Mouse (Mus musculus) heart, embryonic 12.5 days (tissue): ENCODE results near the gene Snx27. TPM values are rescaled to one million over a fixed set of nuclear protein-coding genes. Genes with fewer than 3 reads are reported as not detected.

Experiments used
- ATAC-seq: fragments of 200-750 bp; cut with Nextera tagmentation; 2 replicates; pipeline ENCODE4 v1.8.0; 2017; ENCODE audit warnings: moderate TSS enrichment, moderate library complexity; ENCODE audit not compliant: insufficient number of reproducible peaks, low FRiP score
- H3K27ac ChIP-seq: fragments of 300-500 bp; sonication (generic); 2 replicates; pipeline ENCODE4 v1.5.1; 2016; ENCODE audit warnings: mild to moderate bottlenecking, moderate library complexity; ENCODE audit not compliant: poor library complexity, severe bottlenecking
- H3K27me3 ChIP-seq: fragments of 300-500 bp; sonication (generic); replicated peaks from 2 replicates; pipeline ENCODE4 v1.6.1; 2016; ENCODE audit warnings: mild to moderate bottlenecking, moderate library complexity
- H3K36me3 ChIP-seq: fragments of 300-500 bp; sonication (generic); 2 replicates; pipeline ENCODE4 v1.6.1; 2016; ENCODE audit warnings: mild to moderate bottlenecking, moderate library complexity
- H3K4me1 ChIP-seq: fragments of 300-500 bp; sonication (generic); replicated peaks from 2 replicates; pipeline ENCODE4 v1.6.1; 2016; ENCODE audit warnings: mild to moderate bottlenecking
- H3K4me2 ChIP-seq: fragments of 300-500 bp; sonication (generic); 2 replicates; pipeline ENCODE4 v1.6.1; 2016; ENCODE audit warnings: mild to moderate bottlenecking, moderate library complexity
- H3K4me3 ChIP-seq: fragments of 300-500 bp; sonication (generic); 2 replicates; pipeline ENCODE4 v1.5.1; 2016; ENCODE audit warnings: mild to moderate bottlenecking
- H3K9ac ChIP-seq: fragments of 300-500 bp; sonication (generic); 2 replicates; pipeline ENCODE4 v1.6.1; 2016; ENCODE audit warnings: mild to moderate bottlenecking, moderate library complexity
- H3K9me3 ChIP-seq: fragments of 300-500 bp; sonication (generic); replicated peaks from 2 replicates; pipeline ENCODE4 v1.6.1; 2016; ENCODE audit warnings: mild to moderate bottlenecking, moderate library complexity
- WGBS: fragments of 180-500 bp; shearing (Covaris S2); methylation state at CpG from one replicate; pipeline ENCODE4 v1.1.7; 2016; 5-methylcytosine and 5-hydroxymethylcytosine counted together
- polyA plus RNA-seq: library from polyadenylated mRNA; unstranded; fragments of >200 nt; fragmentation: Nextera tagmentation; extraction: Ambion mirVana; gene quantifications from 2 replicates; pipeline ENCODE4 v1.2.1, GENCODE M21; 2016

Gene Snx27
- polyA plus RNA-seq, 1 experiment from 2014 or later, result 40.3 TPM

DNA sequence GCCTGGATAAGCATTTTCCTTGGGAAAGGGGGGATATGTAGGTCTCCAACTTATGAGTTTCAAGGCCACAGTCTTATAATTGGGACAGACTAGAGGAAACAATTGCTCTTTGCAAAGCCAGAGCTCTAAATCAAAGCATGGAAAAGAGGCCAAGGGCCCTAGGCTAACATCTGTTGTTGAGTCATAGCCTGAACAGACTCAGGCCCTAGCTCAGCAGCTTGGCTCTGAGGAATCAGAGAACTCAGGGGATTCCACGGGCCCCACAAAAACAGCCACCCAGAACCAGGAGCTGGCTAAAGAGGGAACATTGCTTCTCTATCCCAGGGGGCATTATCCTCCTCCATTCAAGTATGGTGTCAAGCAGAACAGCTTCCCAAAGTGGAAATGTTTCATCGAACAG, 28.1 kb upstream of the Snx27 start:
- Histone ChIP-seq H3K9me3 (peaks cover 3% of the 10 kb centered on the region; the same call in 1 of the 2 replicates), H3K36me3 (0 out of 2 replicates have a peak, but pooled peaks cover 4% of the 10 kb centered on the region), H3K27ac (no peak overlapping the region), H3K9ac (no peak overlapping the region), H3K4me1 (peaks cover 23% of the 10 kb centered on the region), H3K4me3 (no peak overlapping the region), H3K4me2 (no peak overlapping the region), H3K27me3 (no peaks in the 10 kb centered on the region)
- ATAC-seq, result no peak
- 87% methylated on average over 2 of the region's 2 CpGs for WGBS

DNA sequence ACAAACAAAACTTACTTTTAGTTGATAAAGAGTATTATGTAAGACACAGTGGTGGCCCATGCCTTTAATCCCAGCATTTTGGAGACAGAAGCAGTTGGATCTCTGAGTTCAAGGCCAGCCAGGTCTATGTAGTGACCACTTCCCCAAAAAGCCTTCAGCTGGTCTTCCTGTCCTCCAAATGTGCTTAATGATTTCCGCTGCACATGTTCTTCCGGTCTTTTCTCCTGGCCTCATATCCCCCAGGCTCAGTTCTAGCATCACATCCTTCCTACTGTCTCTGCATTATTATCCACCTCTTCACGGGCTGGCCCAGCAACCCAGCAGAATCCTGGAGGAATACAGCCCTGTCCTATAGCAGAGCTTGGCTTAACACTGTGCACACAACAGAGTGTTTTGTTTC, 27.1 kb upstream of the Snx27 start:
- Histone ChIP-seq H3K27me3 (no peaks in the 10 kb centered on the region), H3K9me3 (peaks cover 3% of the 10 kb centered on the region; the same call in 1 of the 2 replicates), H3K27ac (no peak overlapping the region), H3K4me3 (no peak overlapping the region), H3K36me3 (no peaks in the 10 kb centered on the region), H3K4me2 (no peak overlapping the region), H3K4me1 (peaks cover 23% of the 10 kb centered on the region), H3K9ac (no peak overlapping the region)
- no peak for ATAC-seq
- WGBS, result 91% methylated on average over 3 of the region's 3 CpGs

DNA sequence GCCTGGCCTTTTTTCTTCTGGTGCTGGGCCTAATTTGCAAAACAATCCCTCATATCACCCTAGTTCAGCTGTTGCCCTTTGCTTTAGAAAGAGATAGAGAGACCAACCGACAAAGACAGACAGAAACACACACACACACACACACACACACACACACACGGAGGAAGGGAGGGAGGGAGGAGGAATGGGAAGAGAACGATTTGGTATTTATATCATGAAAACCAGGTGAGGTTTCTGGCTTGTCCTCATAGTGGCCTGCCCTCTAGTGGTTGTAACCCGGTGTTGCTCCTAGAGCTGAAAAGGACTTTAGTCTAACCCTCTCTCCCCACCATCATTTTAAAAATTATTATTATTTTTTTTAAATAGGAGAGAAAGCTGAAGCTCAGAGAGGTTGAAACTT, 19.4 kb upstream of the Snx27 start:
- no peak overlapping the region for H3K4me3 ChIP-seq
- WGBS, result 5% methylated on average over 4 of the region's 4 CpGs
- H3K27ac ChIP-seq, result no peak overlapping the region
- no peaks in the 10 kb centered on the region for H3K36me3 ChIP-seq
- ATAC-seq, result no peak
- no peak overlapping the region for H3K4me2 ChIP-seq
- H3K4me1 ChIP-seq, result no peaks in the 10 kb centered on the region
- H3K9ac ChIP-seq, result no peak overlapping the region
- peaks cover under 1% of the 10 kb centered on the region; the same call in 1 of the 2 replicates for H3K9me3 ChIP-seq
- no peaks in the 10 kb centered on the region for H3K27me3 ChIP-seq

DNA sequence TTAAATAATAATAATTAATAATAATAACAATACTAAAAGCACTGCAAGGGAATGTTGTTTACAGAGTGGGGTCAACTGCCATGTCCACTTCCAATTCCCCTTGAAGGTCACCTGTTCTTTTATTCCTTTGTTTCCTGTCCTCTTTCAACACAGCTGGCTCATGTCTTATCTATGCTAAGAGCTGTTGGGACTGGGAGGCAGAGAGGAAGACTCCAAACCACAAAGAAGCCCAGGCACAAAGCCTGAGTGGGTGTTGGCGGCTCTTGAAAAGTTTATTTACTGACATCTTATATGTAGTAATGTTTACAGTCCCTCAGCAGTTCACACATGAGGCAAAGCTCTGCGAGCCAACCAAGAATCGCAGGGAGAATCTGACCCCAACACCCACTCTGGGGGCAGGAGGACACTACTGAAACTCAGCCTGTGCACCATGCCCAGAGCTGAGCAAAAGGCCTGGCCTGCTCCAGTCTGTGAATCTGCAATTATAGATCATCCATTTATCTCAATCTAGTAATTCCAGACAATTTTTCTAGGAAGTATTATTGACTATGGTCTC, 14.8 kb upstream of the Snx27 start:
- ATAC-seq, result no peak
- Histone ChIP-seq H3K27ac (no peak overlapping the region), H3K27me3 (no peaks in the 10 kb centered on the region), H3K4me3 (no peak overlapping the region), H3K36me3 (no peaks in the 10 kb centered on the region), H3K9me3 (peaks cover 7% of the 10 kb centered on the region), H3K4me1 (no peaks in the 10 kb centered on the region), H3K4me2 (no peak overlapping the region), H3K9ac (no peak overlapping the region)
- WGBS, result 58% methylated on average over 3 of the region's 3 CpGs

DNA sequence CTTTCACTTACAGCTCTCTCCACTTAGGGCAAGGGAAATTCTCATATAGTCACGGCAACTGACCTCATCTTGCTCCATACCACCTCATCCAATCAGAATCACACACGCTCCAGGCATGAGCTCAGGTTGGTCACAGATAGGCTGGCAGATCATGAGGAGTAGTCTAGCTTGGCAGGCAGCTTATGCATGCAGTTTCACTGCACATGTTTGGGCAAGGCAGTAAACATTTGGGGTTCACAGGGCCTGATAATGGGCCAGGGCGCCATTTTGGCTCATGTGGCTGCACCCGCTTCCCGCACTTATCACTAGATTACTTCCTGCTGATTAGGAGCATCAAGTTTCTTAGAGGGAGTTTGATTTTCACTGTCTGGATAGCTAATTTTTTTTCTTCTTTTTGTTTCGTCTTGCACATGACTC, 13.4 kb upstream of the Snx27 start:
- H3K27ac ChIP-seq, result no peak overlapping the region
- H3K36me3 ChIP-seq, result no peaks in the 10 kb centered on the region
- no peak overlapping the region for H3K9ac ChIP-seq
- H3K27me3 ChIP-seq, result no peaks in the 10 kb centered on the region
- H3K4me2 ChIP-seq, result no peak overlapping the region
- H3K9me3 ChIP-seq, result peaks cover 13% of the 10 kb centered on the region
- no peak overlapping the region for H3K4me3 ChIP-seq
- no peaks in the 10 kb centered on the region for H3K4me1 ChIP-seq
- ATAC-seq, result no peak
- 67% methylated on average over 6 of the region's 6 CpGs for WGBS

DNA sequence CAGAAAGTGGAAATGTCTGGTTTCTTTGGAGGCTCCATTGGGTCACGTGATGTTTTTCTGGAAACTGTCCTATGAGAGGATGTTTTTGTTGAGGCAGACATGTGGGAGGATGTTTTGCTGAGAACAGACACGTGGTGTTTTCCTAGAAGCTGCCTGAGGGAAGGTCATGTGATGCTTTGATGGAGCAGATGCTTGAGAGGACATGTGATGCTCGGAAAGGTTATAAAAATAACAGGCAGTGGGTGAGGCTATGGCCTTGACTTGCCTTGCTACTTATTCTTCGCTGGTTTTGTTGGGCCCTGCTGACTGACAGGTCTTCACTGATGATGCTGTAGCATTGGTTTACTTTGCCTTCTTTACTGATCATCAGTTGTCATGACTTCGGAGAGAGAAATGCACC, 8.6 kb upstream of the Snx27 start:
- Histone ChIP-seq H3K4me2 (no peak overlapping the region), H3K4me1 (no peaks in the 10 kb centered on the region), H3K36me3 (no peaks in the 10 kb centered on the region), H3K27ac (no peak overlapping the region), H3K9me3 (peaks cover 13% of the 10 kb centered on the region), H3K9ac (no peak overlapping the region), H3K4me3 (no peak overlapping the region), H3K27me3 (no peaks in the 10 kb centered on the region)
- WGBS, result 72% methylated on average over 5 of the region's 5 CpGs
- ATAC-seq, result no peak

DNA sequence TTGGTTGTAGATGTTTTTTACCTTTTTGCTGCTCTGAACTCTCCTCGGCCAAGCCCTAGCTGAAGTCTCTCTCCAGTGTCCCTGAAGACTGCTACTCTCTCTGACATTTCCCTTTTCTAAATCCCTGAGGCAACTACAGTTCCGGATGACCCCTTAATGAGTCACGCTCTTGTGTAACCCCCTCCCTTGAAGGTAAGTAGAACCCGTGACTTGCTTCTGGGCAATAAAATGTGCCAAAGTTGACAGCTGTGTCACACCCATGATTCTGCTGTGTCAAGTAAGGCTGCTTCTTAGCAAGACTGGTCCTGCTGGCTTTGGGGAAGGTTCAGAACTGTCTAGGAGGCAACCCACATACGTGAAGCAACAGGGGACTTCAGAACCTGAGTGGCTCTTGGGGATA, 5.4 kb upstream of the Snx27 start:
- no peak overlapping the region for H3K4me3 ChIP-seq
- 70% methylated on average over 5 of the region's 5 CpGs for WGBS
- no peak overlapping the region for H3K9ac ChIP-seq
- no peaks in the 10 kb centered on the region for H3K4me1 ChIP-seq
- no peak overlapping the region for H3K27ac ChIP-seq
- peaks cover 7% of the 10 kb centered on the region for H3K9me3 ChIP-seq
- no peak for ATAC-seq
- no peaks in the 10 kb centered on the region for H3K36me3 ChIP-seq
- no peak overlapping the region for H3K4me2 ChIP-seq
- no peaks in the 10 kb centered on the region for H3K27me3 ChIP-seq

DNA sequence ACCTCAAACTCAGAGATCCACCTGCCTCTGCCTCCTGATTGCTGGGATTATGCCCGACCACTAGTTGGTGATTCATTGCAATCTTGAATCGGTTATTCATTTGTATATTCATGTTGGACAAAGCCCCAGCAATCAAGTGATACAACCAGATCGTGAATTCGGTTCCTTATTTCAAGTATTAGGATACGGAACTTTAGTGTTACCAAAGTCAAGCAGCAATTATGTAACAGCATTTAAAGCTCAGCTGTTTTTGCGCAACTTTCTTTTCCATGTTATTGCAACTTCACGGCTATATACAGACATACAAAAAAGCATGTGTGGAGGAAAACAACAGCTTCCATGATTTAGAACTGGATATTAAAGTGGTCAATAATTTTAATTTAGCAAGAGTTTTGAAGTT, 428 bp upstream of the Snx27 start:
- Histone ChIP-seq H3K4me2 (no peak overlapping the region; the same call in 1 of the 2 replicates), H3K36me3 (no peaks in the 10 kb centered on the region), H3K4me1 (peaks cover 14% of the 10 kb centered on the region), H3K9me3 (no peaks in the 10 kb centered on the region), H3K27ac (no peak overlapping the region), H3K9ac (no peak overlapping the region), H3K27me3 (no peaks in the 10 kb centered on the region), H3K4me3 (peak overlapping the region; percentile 88; the same call in 1 of the 2 replicates)
- no peak for ATAC-seq
- 66% methylated on average over 7 of the region's 7 CpGs for WGBS

DNA sequence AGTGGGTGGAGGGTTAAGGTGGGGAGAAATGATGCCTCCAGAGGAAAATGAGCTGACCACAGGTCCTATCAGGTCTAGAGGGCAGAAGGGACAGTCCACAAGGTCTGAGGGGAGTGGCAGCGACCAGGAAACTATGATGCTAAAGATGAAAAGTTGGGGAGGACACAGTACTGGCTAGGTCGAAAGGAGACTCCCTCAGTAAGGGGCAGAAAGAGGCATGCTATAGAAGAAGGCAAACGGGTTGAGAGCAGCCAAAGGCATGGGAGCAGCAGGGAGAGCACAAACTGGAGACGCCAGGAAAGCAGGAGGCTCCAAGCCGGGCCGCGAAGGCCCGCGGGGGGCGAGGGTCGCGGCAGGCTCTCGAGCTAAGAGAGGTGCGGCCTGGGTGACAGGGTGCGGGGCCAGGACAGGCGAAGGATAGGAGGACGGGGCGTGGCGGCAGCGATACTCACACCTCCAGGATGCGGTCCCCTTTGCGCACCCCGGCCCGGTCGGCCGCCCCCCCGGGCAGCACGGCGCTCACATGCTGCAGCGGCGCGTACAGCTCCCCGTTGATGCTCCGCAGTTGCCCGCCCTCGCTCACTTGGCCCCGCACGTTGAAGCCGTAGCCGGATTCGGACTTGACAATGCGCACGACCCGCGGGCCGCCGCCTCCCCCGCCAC, 592 bp downstream of the Snx27 start:
- peak; percentile 81 for ATAC-seq
- no peaks in the 10 kb centered on the region for H3K9me3 ChIP-seq
- under 1% methylated on average over 43 of the region's 48 CpGs for WGBS

DNA sequence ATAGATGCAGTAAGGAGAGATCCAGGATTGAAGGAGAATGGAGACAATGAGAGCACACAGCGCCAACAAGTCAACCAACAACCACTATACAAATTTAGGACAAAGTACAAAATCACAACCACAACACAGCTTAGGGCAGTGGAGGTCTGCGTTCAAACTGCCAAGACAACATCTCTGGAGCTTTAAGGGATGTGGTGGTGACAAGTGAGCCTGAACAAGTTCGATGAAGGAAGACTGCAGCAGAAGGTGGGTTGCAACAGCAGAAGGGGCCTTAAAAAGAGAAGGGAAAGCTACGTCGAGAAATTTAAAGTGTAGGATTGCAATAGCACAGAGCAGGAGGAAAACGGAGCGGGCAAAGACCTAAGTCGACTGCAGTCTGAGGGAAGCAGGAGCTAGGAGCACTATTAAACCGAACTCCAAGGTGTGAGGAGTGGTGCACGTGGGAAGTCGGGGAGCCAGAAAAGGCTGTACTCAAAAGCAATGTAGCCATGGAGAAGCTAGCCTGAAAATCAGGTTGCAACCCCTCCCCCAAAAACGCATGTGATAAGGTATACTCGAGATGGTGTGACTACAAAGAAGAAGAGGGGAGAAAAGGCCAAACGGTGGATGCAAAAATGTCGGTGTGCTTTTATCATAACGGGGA, 1.3 kb downstream of the Snx27 start:
- H3K9ac ChIP-seq, result peak overlapping the region; percentile 88
- H3K27ac ChIP-seq, result 0 out of 2 replicates have a peak overlapping the region, but pooled peaks have one; percentile 79
- no peaks in the 10 kb centered on the region for H3K27me3 ChIP-seq
- H3K36me3 ChIP-seq, result no peaks in the 10 kb centered on the region
- H3K4me3 ChIP-seq, result peak overlapping the region; percentile 88
- H3K4me2 ChIP-seq, result peak overlapping the region; percentile 87
- WGBS, result 5% methylated on average over 16 of the region's 16 CpGs
- no peaks in the 10 kb centered on the region for H3K9me3 ChIP-seq
- ATAC-seq, result no peak
- peaks cover 14% of the 10 kb centered on the region for H3K4me1 ChIP-seq

More for the DNA sequence above, 592 bp downstream of the Snx27 start:
- no peaks in the 10 kb centered on the region for H3K27me3 ChIP-seq
- H3K4me1 ChIP-seq, result peaks cover 14% of the 10 kb centered on the region
- peak overlapping the region; percentile 79 for H3K27ac ChIP-seq
- H3K9ac ChIP-seq, result peak overlapping the region; percentile 88
- peak overlapping the region; percentile 88 for H3K4me3 ChIP-seq
- peak overlapping the region; percentile 87 for H3K4me2 ChIP-seq
- H3K36me3 ChIP-seq, result no peaks in the 10 kb centered on the region

DNA sequence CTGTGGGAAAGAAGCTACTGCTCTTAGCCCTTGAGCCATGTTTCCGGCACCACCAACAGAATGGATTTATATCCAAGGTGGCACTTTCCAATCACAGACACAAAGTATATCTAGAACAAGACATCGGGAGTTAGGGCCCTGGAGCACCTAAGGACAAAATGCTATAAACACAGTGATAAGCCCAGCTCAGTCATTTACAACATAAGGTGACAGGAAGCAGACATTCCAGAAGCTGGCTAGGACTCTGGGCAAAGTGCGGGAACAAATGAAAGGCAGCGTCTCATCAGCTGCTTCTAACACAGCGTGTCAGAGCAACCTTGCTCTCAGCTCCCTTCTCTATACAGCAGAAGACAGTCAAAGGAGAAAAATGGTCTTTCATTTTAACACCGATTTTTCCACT, 8.0 kb downstream of the Snx27 start:
- WGBS, result 63% methylated on average over 6 of the region's 6 CpGs
- Histone ChIP-seq H3K4me3 (no peak overlapping the region), H3K9me3 (no peaks in the 10 kb centered on the region), H3K36me3 (no peaks in the 10 kb centered on the region), H3K27me3 (no peaks in the 10 kb centered on the region), H3K4me1 (peaks cover 12% of the 10 kb centered on the region; the same call in 1 of the 2 replicates), H3K9ac (no peak overlapping the region), H3K4me2 (no peak overlapping the region), H3K27ac (no peak overlapping the region)
- no peak for ATAC-seq
